ENCODE assay signal across 19 mouse cellular contexts in genomic region chr1:25088010-25088719, GRCm38 (mm10).
DNase-seq lines count a peak whose midpoint lies in the region; ATAC-seq lines count a peak whose summit lies in the region.
"Had no signal": no experiment of that assay in that cellular context is flagged by ENCODE, and none has a peak within 500 bp of the region (broad histone marks: within the 10 kb centered on the region; RNA-seq: fewer than 3 reads in every experiment).

No protein-coding gene starts in this region.

- peak; percentile 55 for DNase-seq in forebrain, embryonic 11.5 days (ENCODE audit: low spot score)
- DNase-seq in Muller cell, postnatal 12 days (ENCODE audit: inconsistent ontology term), result peak; percentile 23
- DNase-seq in thymus, postnatal 14 days, result no peak
- DNase-seq in left cerebral cortex, postnatal 14 days (ENCODE audit: low spot score in 2 of 2), result no peak
- DNase-seq: adrenal gland, postnatal 10 days; cerebellum, adult 2 months; gastrocnemius, postnatal 25 days; kidney, adult 8-10 months; kidney, postnatal 4 days; lung, embryonic 14.5 days; right cerebral cortex, postnatal 14 days; thymus, postnatal 25 days had no signal

- no peaks in the 10 kb centered on the region; the same call in 1 of the 2 replicates for H3K27me3 ChIP-seq in forebrain, embryonic 11.5 days (ENCODE audit: control insufficient read depth, insufficient read depth, low read length)
- H3K27me3 ChIP-seq in forebrain, embryonic 16.5 days (replicated peaks; ENCODE audit: control insufficient read depth, insufficient read depth, low read length), result no peaks in the 10 kb centered on the region
- no peaks in the 10 kb centered on the region for H3K27me3 ChIP-seq in forebrain, embryonic 15.5 days
- H3K27me3 ChIP-seq in midbrain, embryonic 13.5 days, result no peaks in the 10 kb centered on the region
- H3K27me3 ChIP-seq: liver, embryonic 12.5 days had no signal

- peak; percentile 85 for ATAC-seq in forebrain, embryonic 11.5 days (replicated peaks; ENCODE audit: low FRiP score)
- no peak for ATAC-seq in forebrain, embryonic 16.5 days
- ATAC-seq in forebrain, embryonic 15.5 days (replicated peaks), result no peak
- ATAC-seq in midbrain, embryonic 13.5 days, result peak; percentile 32; the same call in 1 of the 2 replicates
- no peak for ATAC-seq in monocyte, adult 5-6 weeks (replicated peaks; ENCODE audit: insufficient number of reproducible peaks, low FRiP score, low TSS enrichment, poor library complexity, severe bottlenecking)
- ATAC-seq: liver, embryonic 12.5 days had no signal

- H3K4me1 ChIP-seq in forebrain, embryonic 11.5 days (replicated peaks; ENCODE audit: control insufficient read depth, insufficient read depth, low read length), result peaks cover 7% of the 10 kb centered on the region; the same call in 1 of the 2 replicates
- peaks cover 14% of the 10 kb centered on the region for H3K4me1 ChIP-seq in forebrain, embryonic 16.5 days (replicated peaks; ENCODE audit: control insufficient read depth, insufficient read depth, low read length)
- H3K4me1 ChIP-seq in forebrain, embryonic 15.5 days, result peaks cover 25% of the 10 kb centered on the region
- peaks cover 26% of the 10 kb centered on the region for H3K4me1 ChIP-seq in midbrain, embryonic 13.5 days (replicated peaks)
- H3K4me1 ChIP-seq: liver, embryonic 12.5 days had no signal

- H3K4me2 ChIP-seq in forebrain, embryonic 11.5 days (ENCODE audit: low read depth, low read length, severe bottlenecking), result no peak overlapping the region
- H3K4me2 ChIP-seq in forebrain, embryonic 16.5 days (ENCODE audit: low read length), result no peak overlapping the region
- H3K4me2 ChIP-seq in forebrain, embryonic 15.5 days (replicated peaks), result no peak overlapping the region
- peak overlapping the region; percentile 17 for H3K4me2 ChIP-seq in midbrain, embryonic 13.5 days (replicated peaks)
- H3K4me2 ChIP-seq: liver, embryonic 12.5 days; lung, embryonic 14.5 days had no signal

- intact Hi-C loops in left cerebral cortex, postnatal 14 days (cut with DNase I), result loop anchor here (5.0 kb wide), 1 partner anchor 79 kb away; no protein-coding TSS in a partner anchor

- H3K4me3 ChIP-seq in forebrain, embryonic 11.5 days (ENCODE audit: low read depth, low read length), result no peak overlapping the region
- no peak overlapping the region for H3K4me3 ChIP-seq in forebrain, embryonic 16.5 days (replicated peaks; ENCODE audit: low read length)
- H3K4me3 ChIP-seq in forebrain, embryonic 15.5 days, result no peak overlapping the region
- H3K4me3 ChIP-seq in midbrain, embryonic 13.5 days (replicated peaks), result no peak overlapping the region
- H3K4me3 ChIP-seq: limb, embryonic 10.5 days; liver, embryonic 12.5 days had no signal

- no peak overlapping the region for H3K27ac ChIP-seq in forebrain, embryonic 11.5 days (ENCODE audit: low read depth, low read length)
- no peak overlapping the region for H3K27ac ChIP-seq in forebrain, embryonic 16.5 days (ENCODE audit: low read length)
- peak overlapping the region; percentile 25; the same call in 1 of the 2 replicates for H3K27ac ChIP-seq in forebrain, embryonic 15.5 days (replicated peaks)
- peak overlapping the region; percentile 51 for H3K27ac ChIP-seq in midbrain, embryonic 13.5 days
- H3K27ac ChIP-seq: limb, embryonic 10.5 days; liver, embryonic 12.5 days; macrophage had no signal

- 9% methylated on average over 5 of the region's 5 CpGs for WGBS in forebrain, embryonic 11.5 days
- WGBS in forebrain, embryonic 16.5 days, result 2% methylated on average over 5 of the region's 5 CpGs
- 2% methylated on average over 5 of the region's 5 CpGs for WGBS in forebrain, embryonic 15.5 days
- 8% methylated on average over 5 of the region's 5 CpGs for WGBS in midbrain, embryonic 13.5 days

- H3K9me3 ChIP-seq in forebrain, embryonic 11.5 days (ENCODE audit: control insufficient read depth, low read length), result no peaks in the 10 kb centered on the region
- no peaks in the 10 kb centered on the region for H3K9me3 ChIP-seq in forebrain, embryonic 16.5 days (ENCODE audit: control insufficient read depth, low read length)
- H3K9me3 ChIP-seq in forebrain, embryonic 15.5 days, result no peaks in the 10 kb centered on the region
- 0 out of 2 replicates have a peak, but pooled peaks cover 7% of the 10 kb centered on the region for H3K9me3 ChIP-seq in midbrain, embryonic 13.5 days
- H3K9me3 ChIP-seq: limb, embryonic 10.5 days; liver, embryonic 12.5 days had no signal

- H3K9ac ChIP-seq in forebrain, embryonic 11.5 days (ENCODE audit: low read length), result no peak overlapping the region
- H3K9ac ChIP-seq in forebrain, embryonic 16.5 days (replicated peaks; ENCODE audit: low read depth, low read length), result no peak overlapping the region
- no peak overlapping the region for H3K9ac ChIP-seq in forebrain, embryonic 15.5 days (replicated peaks)
- H3K9ac ChIP-seq in midbrain, embryonic 13.5 days (replicated peaks), result no peak overlapping the region
- H3K9ac ChIP-seq: liver, embryonic 12.5 days; lung, embryonic 14.5 days had no signal

- H3K36me3 ChIP-seq in forebrain, embryonic 11.5 days (ENCODE audit: control insufficient read depth, insufficient read depth, low read length), result no peaks in the 10 kb centered on the region
- no peaks in the 10 kb centered on the region for H3K36me3 ChIP-seq in forebrain, embryonic 16.5 days (ENCODE audit: control insufficient read depth, insufficient read depth)
- H3K36me3 ChIP-seq in forebrain, embryonic 15.5 days, result no peaks in the 10 kb centered on the region
- peaks cover 8% of the 10 kb centered on the region; the same call in 1 of the 2 replicates for H3K36me3 ChIP-seq in midbrain, embryonic 13.5 days
- H3K36me3 ChIP-seq: limb, embryonic 10.5 days; liver, embryonic 12.5 days had no signal

Comparison
In these comparisons a context has a peak if more than half of its experiments do, and no peak if none do; other contexts are left out.
1. ATAC-seq: peak in forebrain, embryonic 11.5 days (single experiment) and midbrain, embryonic 13.5 days (single experiment); none in forebrain, embryonic 16.5 days (single experiment), forebrain, embryonic 15.5 days (single experiment) and monocyte, adult 5-6 weeks (single experiment).
2. H3K27ac ChIP-seq: peak in forebrain, embryonic 15.5 days (single experiment) and midbrain, embryonic 13.5 days (single experiment); none in forebrain, embryonic 11.5 days (single experiment) and forebrain, embryonic 16.5 days (single experiment).
3. DNase-seq: peak in forebrain, embryonic 11.5 days (single experiment) and Muller cell, postnatal 12 days (single experiment); none in thymus, postnatal 14 days (single experiment) and left cerebral cortex, postnatal 14 days (0 of 2).